Mouse (Mus musculus): ENCODE measurements around the gene Rhoc.
A peak's percentile ranks its signal among the peaks of the same experiment; 100 is the strongest.

The Rhoc gene

DNA sequence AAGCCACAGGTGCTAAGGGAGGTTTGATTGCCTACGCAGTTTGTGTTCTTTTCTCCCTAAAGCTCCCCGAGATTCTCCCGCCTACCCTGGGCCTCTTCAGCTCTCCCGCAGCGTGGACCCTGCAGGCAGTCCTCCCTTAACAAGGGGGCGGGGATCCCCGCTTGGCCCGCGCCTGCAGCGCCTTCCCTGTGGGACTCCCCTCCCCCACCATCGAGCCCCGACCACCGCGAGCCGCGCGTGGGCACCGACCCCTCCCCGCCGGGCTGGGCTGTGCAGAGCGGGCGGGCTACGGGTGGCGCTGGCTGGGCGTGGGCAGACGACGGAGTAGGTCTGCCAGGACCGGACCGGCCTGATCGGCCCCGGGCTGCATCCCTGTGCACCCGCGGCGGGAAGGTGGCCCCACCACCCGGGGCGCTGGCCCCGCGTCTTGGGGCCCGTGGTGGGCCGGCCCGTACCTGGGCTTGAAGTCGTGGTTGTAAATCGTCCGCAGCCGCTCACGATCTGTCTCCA lies 29.4 kb downstream of the Rhoc start:
- DNase-seq = peak; percentile 38 to 48

DNA sequence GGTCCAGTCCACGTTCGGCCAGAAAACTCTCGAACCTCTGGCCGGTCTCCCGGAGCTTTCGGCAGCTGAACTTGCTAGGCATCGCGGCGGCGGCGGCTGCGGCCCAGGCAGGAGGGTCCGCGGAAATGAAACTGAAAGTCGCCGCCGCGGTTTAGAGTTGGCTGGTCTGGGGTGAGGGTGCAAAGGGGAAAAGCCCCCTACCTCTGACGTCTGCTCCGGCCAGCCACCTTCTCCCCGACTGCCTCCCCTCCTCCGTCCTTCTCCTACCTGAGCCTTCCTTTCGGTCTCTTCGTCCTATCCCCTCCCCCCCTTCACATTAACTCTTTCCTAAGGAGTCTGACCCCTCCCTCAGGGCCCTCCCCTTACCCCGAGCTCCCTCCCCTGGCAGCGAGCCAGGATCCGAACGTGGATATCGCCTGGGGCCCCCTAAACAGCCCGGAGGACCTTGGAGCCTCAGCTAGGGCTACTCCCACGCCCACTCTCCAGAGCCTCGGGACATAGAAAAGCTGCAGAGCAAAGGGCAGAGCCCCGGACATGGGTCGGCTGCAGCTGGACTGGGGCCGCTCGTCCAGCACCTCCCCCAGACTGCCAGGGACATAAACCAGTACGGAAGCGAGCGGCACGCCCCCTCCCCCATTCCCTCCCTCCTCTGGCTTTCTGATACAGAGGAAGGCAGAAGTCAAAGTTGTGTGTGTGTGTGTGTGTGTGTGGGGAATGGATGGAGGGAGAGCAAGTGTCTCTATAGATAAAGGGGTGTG lies 30.0 kb downstream of the Rhoc start, which contains the start of gene Mov10:
Mov10 (minus strand) TSS at position 573 of the 758 bp plus-strand sequence.
- DNase-seq = peak; percentile 42 to 50

- no peak for DNase-seq
Observed at GRCm38 (mm10) chr3:104818749-104819134, 30.6 kb downstream of the Rhoc start.

DNA sequence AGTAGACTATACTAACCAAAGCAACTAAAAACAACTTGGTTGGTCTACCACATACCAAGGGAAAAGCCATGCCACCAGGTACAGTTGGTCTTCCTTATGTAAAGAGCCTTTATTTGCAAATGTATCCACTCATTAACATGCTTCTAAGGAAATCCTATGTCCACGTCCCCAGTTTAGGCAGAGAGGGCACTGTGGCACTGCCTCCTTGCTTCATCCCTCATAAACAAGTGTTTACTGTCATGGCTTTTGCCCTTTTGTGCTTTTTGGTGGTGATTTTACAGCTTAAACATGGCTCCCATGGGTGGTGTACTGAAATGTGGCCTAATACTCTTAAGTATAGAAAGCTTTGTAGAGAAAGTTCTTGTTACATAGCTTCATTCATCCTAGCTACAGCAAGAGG lies 32.3 kb downstream of the Rhoc start:
- no peak for DNase-seq

GRCm38 (mm10) chr3:104822413-104822812 lies 34.2 kb downstream of the Rhoc start:
- DNase-seq = no peak

GRCm38 (mm10) chr3:104835797-104836196 lies 47.6 kb downstream of the Rhoc start:
- DNase-seq = no peak

GRCm38 (mm10) chr3:104841049-104841448 lies 52.9 kb downstream of the Rhoc start:
- DNase-seq = no peak
